Mouse (Mus musculus) forebrain, embryonic 11.5 days (tissue): ENCODE measurements at regions not wholly inside any gene's neighbourhood (a gene's known extent, or its start where the extent isn't known, plus 50 kb on each side); places are given as distances from the start of the nearest gene placed in this dataset.

ENCODE experiments used
- ATAC-seq: fragments of 200-750 bp; cut with Nextera tagmentation; replicated peaks from 2 replicates; pipeline ENCODE4 v1.8.0; 2017; ENCODE audit warnings: moderate TSS enrichment; ENCODE audit not compliant: low FRiP score
- DNase-seq: peaks from one replicate; pipeline ENCODE4 v3.0.0-alpha.2; 2017; ENCODE audit warnings: low spot score
- H3K27ac ChIP-seq: fragments of 300-500 bp; sonication (generic); 2 replicates; pipeline ENCODE4 v1.5.1; 2014; ENCODE audit warnings: low read depth, low read length
- H3K27me3 ChIP-seq: fragments of 300-500 bp; sonication (generic); 2 replicates; pipeline ENCODE4 v1.6.1; 2014; ENCODE audit warnings: mild to moderate bottlenecking, low read length, mixed read lengths; ENCODE audit not compliant: control insufficient read depth, insufficient read depth
- H3K36me3 ChIP-seq: fragments of 300-500 bp; sonication (generic); 2 replicates; pipeline ENCODE4 v1.6.1; 2014; ENCODE audit warnings: mild to moderate bottlenecking, low read length, moderate library complexity, mixed read lengths; ENCODE audit not compliant: control insufficient read depth, insufficient read depth
- H3K4me1 ChIP-seq: fragments of 300-500 bp; sonication (generic); replicated peaks from 2 replicates; pipeline ENCODE4 v1.6.1; 2014; ENCODE audit warnings: low read length, mixed read lengths; ENCODE audit not compliant: control insufficient read depth, insufficient read depth
- H3K4me2 ChIP-seq: fragments of 300-500 bp; sonication (generic); 2 replicates; pipeline ENCODE4 v1.6.1; 2014; ENCODE audit warnings: low read depth, mild to moderate bottlenecking, low read length, moderate library complexity, mixed read lengths; ENCODE audit not compliant: severe bottlenecking
- H3K4me3 ChIP-seq: fragments of 300-500 bp; sonication (generic); 2 replicates; pipeline ENCODE4 v1.5.1; 2014; ENCODE audit warnings: low read depth, low read length
- H3K9ac ChIP-seq: fragments of 300-500 bp; sonication (generic); 2 replicates; pipeline ENCODE4 v1.6.1; 2014; ENCODE audit warnings: low read length
- H3K9me3 ChIP-seq: fragments of 300-500 bp; sonication (generic); 2 replicates; pipeline ENCODE4 v1.6.1; 2016; ENCODE audit warnings: low read length, mixed read lengths; ENCODE audit not compliant: control insufficient read depth
- WGBS: fragments of 180-500 bp; shearing (Covaris S2); extraction: QIAGEN DNeasy Blood & Tissue Kit; methylation state at CpG from one replicate; pipeline ENCODE4 v1.1.7; 2014; 5-methylcytosine and 5-hydroxymethylcytosine counted together

DNA sequence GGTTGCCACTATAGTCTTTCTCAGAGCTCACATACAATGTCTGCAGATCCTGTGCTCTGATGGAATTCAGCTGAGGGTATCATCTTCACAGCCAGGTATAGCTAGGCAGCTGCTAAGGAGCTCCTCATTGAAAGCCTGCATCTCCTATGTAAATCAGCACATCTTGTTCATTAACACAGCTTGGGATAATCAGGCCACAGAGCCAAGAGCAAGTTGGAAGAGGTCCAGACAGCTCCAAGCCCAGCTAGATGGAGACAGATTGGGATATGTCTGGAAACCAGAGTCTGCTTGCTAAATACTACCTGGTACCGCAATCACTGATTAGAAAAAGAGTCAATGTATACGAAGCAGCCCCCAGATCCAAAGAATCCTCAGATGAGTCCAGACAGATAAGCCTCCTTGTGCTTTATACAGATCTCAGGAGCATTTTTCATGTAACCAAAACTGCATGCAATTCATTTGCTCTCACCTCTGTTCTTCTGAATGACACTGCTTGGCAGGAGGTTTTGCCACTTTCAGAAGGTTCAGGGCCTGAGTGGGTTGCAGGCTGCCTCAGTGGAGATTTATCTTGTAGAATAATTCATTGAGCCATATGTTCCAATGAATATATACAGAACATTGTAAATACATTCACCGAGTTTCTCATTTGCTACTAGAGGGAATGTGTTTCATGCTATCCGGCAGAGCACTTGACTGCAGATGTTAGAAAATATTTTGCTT, 485.4 kb downstream of the D3Ertd751e start:
- Histone ChIP-seq H3K4me1 (no peaks in the 10 kb centered on the region), H3K36me3 (no peaks in the 10 kb centered on the region), H3K9ac (no peak overlapping the region), H3K9me3 (no peaks in the 10 kb centered on the region), H3K4me3 (no peak overlapping the region), H3K4me2 (no peak overlapping the region), H3K27ac (no peak overlapping the region), H3K27me3 (no peaks in the 10 kb centered on the region)
- 89% methylated on average over 4 of the region's 4 CpGs for WGBS
- DNase-seq = no peak
- no peak for ATAC-seq

GRCm38 (mm10) chr3:42228399-42228755, 486.0 kb downstream of the D3Ertd751e start:
- no peak for ATAC-seq
- DNase-seq = no peak
- no peak overlapping the region for H3K27ac ChIP-seq
- H3K36me3 ChIP-seq = no peaks in the 10 kb centered on the region
- H3K4me1 ChIP-seq = no peaks in the 10 kb centered on the region
- no peak overlapping the region for H3K9ac ChIP-seq
- WGBS = 86% methylated on average over 3 of the region's 3 CpGs
- H3K27me3 ChIP-seq = no peaks in the 10 kb centered on the region
- H3K4me2 ChIP-seq = no peak overlapping the region
- H3K9me3 ChIP-seq = no peaks in the 10 kb centered on the region
- no peak overlapping the region for H3K4me3 ChIP-seq

DNA sequence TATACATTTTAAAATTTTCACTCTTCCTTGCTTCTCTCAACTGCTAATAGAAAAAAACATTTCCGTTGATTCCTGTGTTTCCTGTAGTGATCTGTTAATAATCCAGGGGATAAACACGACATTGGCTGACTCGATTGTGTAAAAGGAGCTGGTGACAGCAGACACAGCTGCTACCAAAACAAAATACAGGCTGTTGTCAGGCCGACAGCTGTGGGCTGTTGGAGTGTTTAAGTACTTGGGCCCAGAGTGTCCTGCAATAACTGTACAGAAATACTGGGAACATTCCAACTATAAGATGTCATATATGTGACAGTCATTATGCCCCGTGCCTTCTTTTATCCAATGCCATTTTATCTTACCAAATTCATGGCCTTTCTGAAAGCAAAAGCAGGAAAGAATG, 489.9 kb downstream of the D3Ertd751e start:
- no peak overlapping the region for H3K4me2 ChIP-seq
- H3K27ac ChIP-seq = no peak overlapping the region
- H3K4me3 ChIP-seq = no peak overlapping the region
- DNase-seq = no peak
- no peak overlapping the region for H3K9ac ChIP-seq
- ATAC-seq = no peak
- no peaks in the 10 kb centered on the region for H3K36me3 ChIP-seq
- H3K27me3 ChIP-seq = no peaks in the 10 kb centered on the region
- no peaks in the 10 kb centered on the region for H3K4me1 ChIP-seq
- 88% methylated on average over 5 of the region's 5 CpGs for WGBS
- H3K9me3 ChIP-seq = no peaks in the 10 kb centered on the region

DNA sequence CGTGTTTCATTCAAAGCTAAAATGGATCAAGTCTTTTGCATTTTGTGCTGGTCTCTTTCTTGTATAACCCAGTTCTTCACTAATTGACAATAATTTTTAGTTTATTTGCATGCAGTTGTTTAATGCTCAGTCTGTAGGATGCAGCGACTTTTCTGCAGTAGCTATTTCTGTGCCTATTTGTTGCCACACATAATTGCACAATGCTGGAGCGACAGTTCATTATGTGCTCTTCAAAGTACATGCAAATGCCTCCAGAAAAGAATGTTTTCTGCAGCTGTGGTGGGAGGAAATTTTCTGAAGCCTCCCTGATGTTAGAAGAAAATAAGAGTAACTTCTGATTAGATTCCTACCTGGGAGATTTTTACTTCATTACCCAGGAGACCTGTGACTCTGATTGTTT, 491.3 kb downstream of the D3Ertd751e start:
- no peaks in the 10 kb centered on the region for H3K9me3 ChIP-seq
- H3K4me2 ChIP-seq = no peak overlapping the region
- no peak overlapping the region for H3K4me3 ChIP-seq
- H3K27me3 ChIP-seq = no peaks in the 10 kb centered on the region
- H3K27ac ChIP-seq = no peak overlapping the region
- WGBS = 74% methylated on average over 3 of the region's 3 CpGs
- no peak overlapping the region for H3K9ac ChIP-seq
- H3K4me1 ChIP-seq = no peaks in the 10 kb centered on the region
- H3K36me3 ChIP-seq = no peaks in the 10 kb centered on the region
- ATAC-seq (no peak), DNase-seq (no peak)

DNA sequence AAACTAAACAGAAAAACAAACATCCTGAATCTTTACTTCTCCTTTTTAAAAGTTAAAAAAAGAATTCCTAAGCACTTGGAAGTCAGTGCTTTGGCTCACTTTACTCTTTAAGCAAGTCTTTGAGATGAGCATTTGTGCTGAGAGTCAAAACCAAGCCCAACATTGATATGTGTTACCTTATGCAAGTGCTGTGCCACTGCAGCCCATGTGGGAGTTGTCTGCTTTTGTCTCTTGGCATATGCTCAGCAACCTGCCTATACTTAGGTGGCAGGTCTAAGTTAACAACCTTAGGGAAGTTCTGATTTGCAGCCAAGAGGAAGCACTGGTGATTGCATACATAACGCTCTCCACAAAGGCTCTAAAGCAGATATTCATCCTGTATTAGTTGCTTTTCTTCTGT, 493.1 kb downstream of the D3Ertd751e start:
- Histone ChIP-seq H3K9ac (no peak overlapping the region), H3K27me3 (no peaks in the 10 kb centered on the region), H3K4me3 (no peak overlapping the region), H3K4me1 (no peaks in the 10 kb centered on the region), H3K9me3 (no peaks in the 10 kb centered on the region), H3K4me2 (no peak overlapping the region), H3K36me3 (no peaks in the 10 kb centered on the region), H3K27ac (no peak overlapping the region)
- WGBS = 93% methylated on average over 1 of the region's 1 CpGs
- ATAC-seq (no peak), DNase-seq (no peak)
